Mouse (Mus musculus): Measurements from ENCODE around the gene AI481877. TPM values are rescaled to one million over a fixed set of nuclear protein-coding genes. Genes with fewer than 3 reads are reported as not detected.

The AI481877 gene
- polyA plus RNA-seq, 1 experiment, result not detected

DNA sequence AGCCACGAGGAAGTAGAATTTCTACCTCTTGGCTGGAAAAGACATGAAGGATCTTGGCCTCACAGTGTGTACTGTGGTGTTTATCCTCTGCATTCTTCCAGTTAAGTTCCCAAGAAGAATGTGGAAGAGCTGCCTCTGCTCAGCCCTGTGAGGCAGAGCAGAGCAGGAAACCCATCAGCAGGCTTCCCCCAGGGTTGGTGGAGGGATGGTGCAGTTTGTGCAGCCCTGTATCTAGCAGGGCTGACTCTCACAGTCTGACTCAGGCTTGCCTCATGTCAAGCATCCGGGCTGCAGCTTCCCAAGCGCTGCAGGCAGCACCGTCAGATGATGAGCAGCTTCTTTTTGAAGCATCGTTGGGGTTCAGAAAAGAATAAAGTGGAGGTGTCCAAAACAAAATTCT, 10.3 kb upstream of the AI481877 start:
- TF ChIP-seq POLR2A (IDR thresholded peaks at IDR 0.05; ENCODE audit: extremely low read depth, insufficient read depth, low read length), result no peak
- no peak for TF ChIP-seq CTCF (IDR thresholded peaks at IDR 0.05; ENCODE audit: extremely low read depth, insufficient read depth, low read length)
- no peaks in the 10 kb centered on the region for H3K4me1 ChIP-seq (ENCODE audit: control insufficient read depth, insufficient read depth, low read length)
- H3K4me3 ChIP-seq (ENCODE audit: insufficient read depth, low read length), result no peak overlapping the region
- no peak overlapping the region for H3K27ac ChIP-seq (ENCODE audit: insufficient read depth, low read length)

DNA sequence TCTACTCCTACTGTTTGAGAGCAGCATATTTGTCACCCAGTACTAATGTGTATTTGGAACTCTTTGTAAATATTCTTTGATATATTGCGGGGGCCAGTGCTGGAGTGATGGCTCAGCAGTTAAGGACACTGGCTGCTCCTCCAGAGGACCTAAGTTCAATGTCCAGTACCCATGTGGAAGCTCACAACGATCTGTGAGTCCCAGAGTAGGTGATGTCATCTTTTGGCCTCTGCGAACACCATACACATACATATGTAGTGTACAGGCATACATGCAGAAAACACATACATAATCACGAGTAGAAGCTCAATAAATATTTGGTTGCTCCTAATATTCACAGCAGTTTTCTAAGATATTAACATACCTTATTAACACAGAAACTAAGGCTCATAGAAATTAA, 9.8 kb downstream of the AI481877 start:
- TF ChIP-seq POLR2A (IDR thresholded peaks at IDR 0.05; ENCODE audit: extremely low read depth, insufficient read depth, low read length) (no peak), CTCF (IDR thresholded peaks at IDR 0.05; ENCODE audit: extremely low read depth, insufficient read depth, low read length) (no peak)
- no peak overlapping the region for H3K4me3 ChIP-seq (ENCODE audit: insufficient read depth, low read length)
- H3K4me1 ChIP-seq (ENCODE audit: control insufficient read depth, insufficient read depth, low read length), result no peaks in the 10 kb centered on the region
- H3K27ac ChIP-seq (ENCODE audit: insufficient read depth, low read length), result no peak overlapping the region

DNA sequence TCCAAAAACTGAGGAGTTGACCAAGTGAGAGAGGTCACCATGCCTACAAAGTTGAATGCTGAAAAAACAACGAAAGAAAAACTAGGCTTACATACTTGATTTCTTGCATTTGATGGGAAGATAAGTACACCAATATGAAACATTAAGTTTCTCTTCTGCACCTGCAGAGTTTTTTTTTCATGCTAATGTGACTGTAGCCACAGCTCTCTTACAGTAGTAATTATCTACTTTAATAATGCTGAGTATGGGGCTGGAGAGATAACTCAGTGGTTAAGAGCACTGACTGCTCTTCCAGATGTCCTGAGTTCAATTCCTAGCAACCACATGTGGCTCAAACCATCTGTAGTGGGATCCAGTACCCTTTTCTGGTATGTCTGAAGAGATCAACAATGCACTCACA, 13.7 kb downstream of the AI481877 start:
- Histone ChIP-seq H3K4me1 (ENCODE audit: control insufficient read depth, insufficient read depth, low read length) (no peaks in the 10 kb centered on the region), H3K4me3 (ENCODE audit: insufficient read depth, low read length) (no peak overlapping the region), H3K27ac (ENCODE audit: insufficient read depth, low read length) (no peak overlapping the region)
- no peak for TF ChIP-seq CTCF (IDR thresholded peaks at IDR 0.05; ENCODE audit: extremely low read depth, insufficient read depth, low read length)
- TF ChIP-seq POLR2A (IDR thresholded peaks at IDR 0.05; ENCODE audit: extremely low read depth, insufficient read depth, low read length), result no peak

DNA sequence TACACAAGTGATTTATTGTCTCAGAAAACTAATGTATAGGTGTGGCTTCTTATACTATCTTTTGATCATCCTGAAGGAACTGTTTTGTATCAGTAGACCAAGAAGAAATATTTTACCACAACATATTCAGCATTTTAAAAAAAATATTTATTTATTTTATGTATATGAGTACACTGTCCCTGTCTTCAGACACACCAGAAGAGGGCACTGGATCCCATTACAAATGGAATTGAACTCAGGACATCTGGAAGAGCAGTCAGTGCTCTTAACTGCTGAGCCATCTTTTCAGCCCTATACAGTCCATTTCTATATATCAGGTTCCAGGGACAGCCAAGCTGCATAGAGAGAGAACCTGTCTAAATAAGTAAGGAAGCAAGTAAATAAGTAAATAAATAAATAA, 15.2 kb downstream of the AI481877 start:
- Histone ChIP-seq H3K4me1 (ENCODE audit: control insufficient read depth, insufficient read depth, low read length) (no peaks in the 10 kb centered on the region), H3K4me3 (ENCODE audit: insufficient read depth, low read length) (no peak overlapping the region), H3K27ac (ENCODE audit: insufficient read depth, low read length) (no peak overlapping the region)
- TF ChIP-seq POLR2A (IDR thresholded peaks at IDR 0.05; ENCODE audit: extremely low read depth, insufficient read depth, low read length) (no peak), CTCF (IDR thresholded peaks at IDR 0.05; ENCODE audit: extremely low read depth, insufficient read depth, low read length) (no peak)

DNA sequence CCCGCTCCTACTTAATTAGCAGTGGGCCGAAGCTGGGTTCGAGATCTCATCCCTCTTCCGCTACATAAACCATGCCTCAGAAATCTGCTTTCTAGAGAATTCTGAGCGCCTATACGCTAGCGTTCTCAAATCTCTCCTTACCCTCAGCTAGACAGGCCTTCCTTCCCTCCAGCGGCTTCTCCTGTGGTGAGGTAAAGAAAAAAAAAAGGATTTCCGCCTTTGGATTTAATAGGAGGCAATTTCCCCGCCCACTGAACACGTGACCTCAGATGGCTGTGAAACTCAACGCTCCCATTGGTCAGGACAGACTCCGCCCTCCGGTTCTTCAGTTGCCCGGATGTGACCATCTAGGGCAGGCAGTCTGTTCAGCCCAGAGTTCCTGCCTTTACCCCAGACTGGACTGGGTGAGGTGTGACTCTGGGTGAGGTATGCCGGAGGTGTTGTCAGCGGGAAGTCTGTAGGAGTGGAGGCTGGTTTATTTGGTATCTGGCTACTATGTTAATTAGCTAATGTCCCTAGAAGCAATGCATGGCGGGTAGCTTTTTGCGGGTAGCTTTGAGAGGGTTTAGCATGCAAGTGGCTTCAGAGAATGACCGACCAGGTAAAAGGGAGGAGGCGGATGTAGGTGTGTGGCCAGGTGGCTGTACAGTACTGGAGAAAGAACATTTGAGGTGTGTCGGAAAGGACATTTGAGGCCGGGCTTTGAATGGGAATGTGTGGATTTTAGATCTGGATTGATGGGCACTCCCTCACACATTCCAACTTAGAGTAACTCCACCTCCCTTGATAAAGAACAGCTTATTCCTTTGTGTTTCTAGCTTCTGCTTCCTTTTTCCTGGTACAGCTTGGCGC, 20.9 kb downstream of the AI481877 start:
- H3K4me1 ChIP-seq (ENCODE audit: control insufficient read depth, insufficient read depth, low read length), result no peaks in the 10 kb centered on the region
- no peak overlapping the region for H3K27ac ChIP-seq (ENCODE audit: insufficient read depth, low read length)
- H3K4me3 ChIP-seq (ENCODE audit: insufficient read depth, low read length), result no peak overlapping the region
- TF ChIP-seq POLR2A (IDR thresholded peaks at IDR 0.05; ENCODE audit: extremely low read depth, insufficient read depth, low read length), result no peak
- no peak for TF ChIP-seq CTCF (IDR thresholded peaks at IDR 0.05; ENCODE audit: extremely low read depth, insufficient read depth, low read length)

DNA sequence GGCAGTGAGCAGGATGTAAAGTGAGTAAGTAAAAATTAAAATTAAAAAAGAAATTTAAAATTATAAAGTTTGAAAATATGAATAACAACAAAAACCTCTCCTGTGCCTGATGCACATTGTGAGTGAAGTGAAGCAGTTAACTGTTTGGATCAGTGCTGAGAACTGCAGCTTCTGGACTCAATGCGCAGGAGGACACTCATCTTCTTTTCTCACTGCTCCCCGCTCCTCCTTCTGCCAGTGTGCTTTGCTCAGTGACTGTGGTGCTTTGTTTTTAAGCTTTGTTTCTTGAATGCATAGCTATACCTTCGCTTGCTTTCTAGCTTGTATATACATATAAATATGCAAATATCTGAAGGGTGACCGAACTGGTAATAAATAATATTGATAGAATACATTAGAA, 30.1 kb downstream of the AI481877 start:
- Histone ChIP-seq H3K4me1 (ENCODE audit: control insufficient read depth, insufficient read depth, low read length) (no peaks in the 10 kb centered on the region), H3K27ac (ENCODE audit: insufficient read depth, low read length) (no peak overlapping the region), H3K4me3 (ENCODE audit: insufficient read depth, low read length) (no peak overlapping the region)
- TF ChIP-seq CTCF (IDR thresholded peaks at IDR 0.05; ENCODE audit: extremely low read depth, insufficient read depth, low read length) (no peak), POLR2A (IDR thresholded peaks at IDR 0.05; ENCODE audit: extremely low read depth, insufficient read depth, low read length) (no peak)

DNA sequence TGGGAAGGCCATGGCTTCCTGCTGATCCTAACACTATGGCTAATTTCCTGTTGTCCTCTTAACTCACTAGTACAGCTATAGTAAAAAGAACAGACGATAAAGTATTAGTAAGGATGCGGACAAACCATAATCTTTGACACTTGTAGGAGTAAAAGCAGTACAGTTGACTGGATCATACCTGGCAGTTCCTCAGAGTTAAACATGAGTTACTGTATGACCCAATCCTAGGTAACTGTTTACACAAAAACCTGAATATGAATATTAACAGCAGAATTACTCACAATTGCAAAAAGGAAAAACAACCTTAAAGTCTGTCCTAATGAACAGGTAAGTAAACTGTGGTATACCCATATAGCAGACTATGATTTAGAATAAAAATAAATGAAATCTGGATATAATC, 30.9 kb downstream of the AI481877 start:
- TF ChIP-seq CTCF (IDR thresholded peaks at IDR 0.05; ENCODE audit: extremely low read depth, insufficient read depth, low read length) (no peak), POLR2A (IDR thresholded peaks at IDR 0.05; ENCODE audit: extremely low read depth, insufficient read depth, low read length) (no peak)
- Histone ChIP-seq H3K4me1 (ENCODE audit: control insufficient read depth, insufficient read depth, low read length) (no peaks in the 10 kb centered on the region), H3K4me3 (ENCODE audit: insufficient read depth, low read length) (no peak overlapping the region), H3K27ac (ENCODE audit: insufficient read depth, low read length) (no peak overlapping the region)

DNA sequence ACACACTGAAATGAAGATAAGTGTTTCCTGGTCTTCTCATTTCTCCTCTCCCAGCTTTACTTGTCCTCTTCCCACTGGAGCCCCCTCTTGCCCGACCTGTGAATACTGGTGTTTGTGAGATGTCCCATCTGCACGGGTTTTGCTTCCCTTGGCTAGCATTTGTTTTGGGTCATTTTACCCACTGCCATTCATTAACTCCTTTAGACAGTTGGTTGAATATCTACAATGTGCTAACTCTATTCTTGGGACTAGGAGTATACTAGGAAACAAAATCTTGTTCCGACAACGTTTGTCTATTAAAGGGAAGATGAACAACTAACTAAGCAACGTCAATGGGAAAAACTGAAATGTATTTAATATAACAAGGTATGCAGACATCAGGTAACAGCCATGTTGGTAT, 32.1 kb downstream of the AI481877 start:
- TF ChIP-seq POLR2A (IDR thresholded peaks at IDR 0.05; ENCODE audit: extremely low read depth, insufficient read depth, low read length) (no peak), CTCF (IDR thresholded peaks at IDR 0.05; ENCODE audit: extremely low read depth, insufficient read depth, low read length) (no peak)
- Histone ChIP-seq H3K27ac (ENCODE audit: insufficient read depth, low read length) (no peak overlapping the region), H3K4me3 (ENCODE audit: insufficient read depth, low read length) (no peak overlapping the region), H3K4me1 (ENCODE audit: control insufficient read depth, insufficient read depth, low read length) (no peaks in the 10 kb centered on the region)

DNA sequence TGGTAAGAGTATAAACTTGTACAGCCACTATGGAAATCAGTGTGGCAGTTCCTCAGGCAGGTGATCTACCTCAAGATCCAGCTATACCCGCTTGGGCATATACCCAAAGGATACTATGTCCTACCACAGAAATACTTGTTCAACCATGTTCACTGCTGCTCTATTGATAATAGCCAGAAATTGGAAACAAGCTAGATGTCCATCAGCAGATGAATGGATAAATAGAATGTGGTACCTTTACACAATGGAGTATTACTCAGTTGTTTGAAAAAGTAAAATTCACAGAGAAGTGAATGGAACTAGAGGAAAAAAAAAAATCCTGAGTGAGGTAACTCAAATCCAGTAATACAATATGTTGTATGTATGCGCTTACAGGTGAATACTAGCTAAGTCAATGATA, 34.6 kb downstream of the AI481877 start:
- H3K27ac ChIP-seq (ENCODE audit: insufficient read depth, low read length), result no peak overlapping the region
- no peaks in the 10 kb centered on the region for H3K4me1 ChIP-seq (ENCODE audit: control insufficient read depth, insufficient read depth, low read length)
- TF ChIP-seq POLR2A (IDR thresholded peaks at IDR 0.05; ENCODE audit: extremely low read depth, insufficient read depth, low read length) (no peak), CTCF (IDR thresholded peaks at IDR 0.05; ENCODE audit: extremely low read depth, insufficient read depth, low read length) (no peak)
- no peak overlapping the region for H3K4me3 ChIP-seq (ENCODE audit: insufficient read depth, low read length)

DNA sequence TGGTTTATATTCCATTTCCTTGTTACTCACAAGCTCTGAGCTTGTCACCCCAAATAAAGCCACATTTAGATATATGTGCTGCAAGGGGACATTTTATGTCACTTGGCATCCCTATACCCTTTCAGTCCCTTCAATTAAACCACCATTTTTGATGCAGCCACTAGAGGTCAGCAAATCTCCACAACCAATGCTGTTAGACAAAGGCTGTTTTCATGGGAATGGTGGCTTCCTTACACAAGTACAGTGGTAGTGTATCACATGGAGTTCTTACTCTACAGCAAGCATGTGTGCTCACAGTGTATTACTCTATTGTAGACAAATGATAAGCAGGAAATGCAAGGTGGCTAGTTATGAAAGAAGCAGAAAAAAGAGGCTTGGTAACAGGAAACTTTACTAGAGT, 42.4 kb downstream of the AI481877 start:
- no peak overlapping the region for H3K27ac ChIP-seq (ENCODE audit: insufficient read depth, low read length)
- TF ChIP-seq CTCF (IDR thresholded peaks at IDR 0.05; ENCODE audit: extremely low read depth, insufficient read depth, low read length), result peak; percentile 90
- no peak for TF ChIP-seq POLR2A (IDR thresholded peaks at IDR 0.05; ENCODE audit: extremely low read depth, insufficient read depth, low read length)
- no peak overlapping the region for H3K4me3 ChIP-seq (ENCODE audit: insufficient read depth, low read length)
- no peaks in the 10 kb centered on the region for H3K4me1 ChIP-seq (ENCODE audit: control insufficient read depth, insufficient read depth, low read length)
